ENCODE assay signal across 8 mouse cellular contexts in the genomic region with DNA sequence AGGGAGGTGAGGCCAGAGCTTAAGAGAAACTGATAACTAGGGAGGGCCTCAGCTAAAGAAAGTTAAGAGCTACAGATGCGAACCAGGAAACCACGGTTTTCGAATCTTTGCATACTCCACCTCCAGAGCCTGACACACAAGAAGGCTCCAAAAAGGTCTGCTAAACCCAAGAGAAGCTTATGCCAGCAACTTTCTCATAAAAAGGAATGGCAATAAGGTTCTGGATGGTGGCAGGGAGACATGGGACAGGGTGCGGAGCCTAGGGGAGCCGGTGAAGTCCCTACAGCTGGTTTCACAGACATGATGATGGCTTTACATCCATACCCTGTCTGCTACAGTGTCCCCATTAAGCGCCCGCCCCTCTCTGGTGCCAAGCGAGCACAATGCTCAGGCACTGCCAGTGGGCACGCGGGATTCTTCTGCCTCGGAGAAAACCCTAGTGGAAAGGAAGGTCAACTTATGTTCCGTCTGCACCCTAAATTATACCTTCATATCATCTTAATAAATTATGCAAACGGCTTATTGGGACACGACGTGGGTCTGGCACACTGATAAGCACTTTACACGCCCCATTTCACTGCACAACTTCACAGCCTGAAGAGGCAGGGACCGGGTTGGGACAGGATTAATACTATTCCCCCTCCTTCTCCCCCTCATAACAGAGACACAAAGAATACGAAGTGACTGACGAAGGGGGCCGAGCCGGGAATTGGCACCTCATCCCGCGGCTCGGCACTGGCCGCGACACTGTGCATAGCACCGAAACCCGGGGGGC. TPM values are rescaled to one million over a fixed set of nuclear protein-coding genes. Genes with fewer than 3 reads are reported as not detected.
DNase-seq lines count a peak whose midpoint lies in the region; ATAC-seq lines count a peak whose summit lies in the region.

No protein-coding gene starts in this region.

- H3K4me1 ChIP-seq in heart, embryonic 11.5 days (ENCODE audit: control insufficient read depth, insufficient read depth, low read length): peaks cover 26% of the 10 kb centered on the region
- H3K4me1 ChIP-seq in kidney, embryonic 16.5 days (ENCODE audit: insufficient read depth, low read length): peaks cover 41% of the 10 kb centered on the region

- H3K27me3 ChIP-seq in heart, embryonic 11.5 days (ENCODE audit: control insufficient read depth, insufficient read depth, low read length): no peaks in the 10 kb centered on the region
- H3K27me3 ChIP-seq in kidney, embryonic 16.5 days (ENCODE audit: insufficient read depth, low read length): no peaks in the 10 kb centered on the region
- H3K27me3 ChIP-seq in splenic B cell, adult 2 months (ENCODE audit: control insufficient read depth, insufficient read depth, low read length, poor library complexity, severe bottlenecking): no peaks in the 10 kb centered on the region

- 3% methylated on average over 28 of the region's 28 CpGs for WGBS in heart, embryonic 11.5 days (ENCODE audit: insufficient replicate concordance)
- WGBS in kidney, embryonic 16.5 days: 1% methylated on average over 28 of the region's 28 CpGs

- H3K9ac ChIP-seq in heart, embryonic 11.5 days (ENCODE audit: low read depth, low read length): peak overlapping the region; percentile 94
- H3K9ac ChIP-seq in kidney, embryonic 16.5 days (replicated peaks; ENCODE audit: low read length): peak overlapping the region; percentile 98

- peak; percentile 20 to 54 for DNase-seq in heart, adult 18-20 months
- DNase-seq in heart, adult 8-10 months (ENCODE audit: low spot score): no peak
- DNase-seq in NIH3T3 (ENCODE audit: low read depth): peak; percentile 22
- DNase-seq in mesoderm, embryonic 11.5 days (ENCODE audit: low read depth, low spot score): peak; percentile 12
- DNase-seq in splenic B cell, adult 2 months (ENCODE audit: low read depth, low spot score): peak; percentile 53

- peak overlapping the region; percentile 95 for H3K4me2 ChIP-seq in heart, embryonic 11.5 days
- H3K4me2 ChIP-seq in kidney, embryonic 16.5 days (replicated peaks; ENCODE audit: low read depth, low read length): peak overlapping the region; percentile 75

- H3K4me3 ChIP-seq in heart, embryonic 11.5 days (ENCODE audit: low read depth, low read length): peak overlapping the region; percentile 85
- peak overlapping the region; percentile 96 for H3K4me3 ChIP-seq in kidney, embryonic 16.5 days (ENCODE audit: low read length)

- H3K27ac ChIP-seq in heart, embryonic 11.5 days (ENCODE audit: low read depth, low read length): peak overlapping the region; percentile 98
- H3K27ac ChIP-seq in kidney, embryonic 16.5 days (ENCODE audit: low read length): peak overlapping the region; percentile 96

- peak; percentile 29 for ATAC-seq in common myeloid progenitor, adult 5-6 weeks (replicated peaks; ENCODE audit: low read depth, poor library complexity, severe bottlenecking)
- ATAC-seq in heart, embryonic 11.5 days (replicated peaks; ENCODE audit: insufficient number of reproducible peaks, low FRiP score, low TSS enrichment): no peak
- ATAC-seq in kidney, embryonic 16.5 days (ENCODE audit: low FRiP score, low TSS enrichment): peak; percentile 3; the same call in 1 of the 2 replicates

- H3K36me3 ChIP-seq in heart, embryonic 11.5 days (ENCODE audit: control insufficient read depth, insufficient read depth, low read length): no peaks in the 10 kb centered on the region
- no peaks in the 10 kb centered on the region for H3K36me3 ChIP-seq in kidney, embryonic 16.5 days (ENCODE audit: insufficient read depth, low read length)
- no peaks in the 10 kb centered on the region for H3K36me3 ChIP-seq in splenic B cell, adult 2 months (ENCODE audit: control insufficient read depth, insufficient read depth, low read length, poor library complexity, severe bottlenecking)

- no peaks in the 10 kb centered on the region for H3K9me3 ChIP-seq in heart, embryonic 11.5 days (replicated peaks; ENCODE audit: control insufficient read depth, low read length)
- no peaks in the 10 kb centered on the region for H3K9me3 ChIP-seq in kidney, embryonic 16.5 days (ENCODE audit: low read length)

RNA-seq across cellular contexts. Expression of a gene that starts 0.9 kb away (rescaled TPM):
- 10 to 100 TPM; 40.5 to 45.5 TPM for total RNA-seq in heart, adult 18-20 months (2021)
- 10 to 100 TPM; 40.7 to 48.5 (median 44.1) TPM for total RNA-seq in heart, adult 8-10 months (2022)
- 31.3 and 56.3 TPM in 2 replicates for total RNA-seq in common myeloid progenitor, adult 5-6 weeks (2017)
- polyA plus RNA-seq in heart, embryonic 11.5 days (2014; fragmentation: Nextera tagmentation; extraction: Ambion mirVana): 55.6 and 62.0 TPM in 2 replicates
- polyA plus RNA-seq in kidney, embryonic 16.5 days (2015; fragmentation: Nextera tagmentation; extraction: Ambion mirVana): 92.0 and 98.8 TPM in 2 replicates

RNA-seq across cellular contexts. Expression of a gene that starts 19.8 kb away (rescaled TPM):
- total RNA-seq in heart, adult 18-20 months (2021): 10 to 100 TPM in 1 of 2 experiments, 1 to 10 TPM in 1; 9.8 to 10.1 TPM
- 10 to 100 TPM in 3 of 4 experiments, 1 to 10 TPM in 1; 9.0 to 12.3 (median 10.7) TPM for total RNA-seq in heart, adult 8-10 months (2022)
- total RNA-seq in common myeloid progenitor, adult 5-6 weeks (2017): 117 and 123 TPM in 2 replicates
- polyA plus RNA-seq in heart, embryonic 11.5 days (2014; fragmentation: Nextera tagmentation; extraction: Ambion mirVana): 29.3 and 30.6 TPM in 2 replicates
- 57.6 and 59.2 TPM in 2 replicates for polyA plus RNA-seq in kidney, embryonic 16.5 days (2015; fragmentation: Nextera tagmentation; extraction: Ambion mirVana)
